Mouse (Mus musculus) G1E (cell line): ENCODE results near the gene Ski.

Experiments
- CTCF ChIP-seq: IDR thresholded peaks from 2 replicates; pipeline ENCODE4 v1.5.1; 2012; ENCODE audit warnings: low read depth, low read length, inconsistent platforms, mixed read lengths
- TAL1 ChIP-seq: conservative IDR thresholded peaks from 2 replicates; pipeline ENCODE4 v1.6.1; 2012; ENCODE audit warnings: low read depth, low read length, inconsistent platforms, mixed read lengths

DNA sequence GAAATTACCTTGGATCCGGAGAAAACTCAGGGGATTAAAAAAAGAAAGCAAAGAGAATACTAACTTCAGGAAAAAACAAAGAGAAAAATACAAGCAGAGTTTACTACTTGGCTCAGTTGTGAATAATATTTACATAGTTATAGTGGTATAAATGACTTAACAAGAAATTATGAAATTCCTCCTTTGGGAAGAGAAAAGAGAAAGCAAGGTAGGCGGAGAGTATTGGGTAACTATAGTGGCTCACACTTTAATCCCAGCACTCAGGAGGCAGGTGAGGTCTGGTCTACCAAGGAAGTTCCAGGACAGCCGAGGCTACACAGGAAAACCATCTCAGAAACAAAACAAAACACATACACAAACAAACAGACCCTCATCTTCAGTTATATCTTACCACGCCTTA lies 5.6 kb upstream of the Ski start:
- TF ChIP-seq TAL1, result no peak
- TF ChIP-seq CTCF, result no peak
